In the genomic region with DNA sequence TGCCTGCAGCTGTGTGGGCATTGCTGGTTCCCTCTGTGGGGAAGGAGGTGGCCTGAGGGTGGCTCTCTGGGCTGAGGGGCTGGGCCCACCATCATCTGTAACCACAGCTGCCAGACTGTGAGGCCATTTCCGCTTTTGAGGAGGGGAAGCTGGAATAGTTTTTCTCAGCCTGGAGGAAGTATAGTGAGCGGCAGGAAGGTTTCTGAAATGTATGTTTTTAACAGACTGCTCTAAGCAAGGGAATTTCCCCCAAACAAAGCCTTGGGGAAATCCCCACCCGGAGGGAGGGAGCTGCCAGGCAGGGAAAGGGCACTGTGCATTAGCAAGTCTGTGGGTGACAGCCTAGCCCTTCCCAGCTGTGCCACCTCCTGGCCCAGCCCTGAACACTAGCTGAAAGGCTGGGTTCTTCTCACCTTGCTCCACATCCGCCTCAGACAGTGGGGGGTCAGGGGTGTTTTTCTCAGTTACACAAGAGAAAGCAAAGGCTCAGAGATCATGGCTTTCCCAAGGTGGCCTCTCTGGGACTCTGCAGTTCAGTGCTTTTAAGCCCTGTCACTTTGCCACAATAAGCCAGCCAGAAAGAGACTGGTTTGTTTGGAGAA, we compare ENCODE assay signal across 8 mouse cellular contexts. TPM values are rescaled to one million over a fixed set of nuclear protein-coding genes. Genes with fewer than 3 reads are reported as not detected.
DNase-seq lines count a peak whose midpoint lies in the region; TF ChIP-seq lines count a peak whose summit lies in the region.

No protein-coding gene starts in this region.

- TF ChIP-seq POLR2A in bone marrow macrophage, adult 2 months (IDR thresholded peaks at IDR 0.05; ENCODE audit: borderline replicate concordance, low read depth, low read length), result no peak
- TF ChIP-seq POLR2A in heart, adult 2 months (IDR thresholded peaks at IDR 0.05; ENCODE audit: insufficient read depth, low read depth, low read length), result no peak

- WGBS in heart, adult 2 months, result 3% methylated on average over 4 of the region's 4 CpGs

- no peak for TF ChIP-seq CTCF in bone marrow macrophage, adult 2 months (IDR thresholded peaks at IDR 0.05; ENCODE audit: low read depth, low read length)
- TF ChIP-seq CTCF in heart, adult 2 months (IDR thresholded peaks at IDR 0.05), result peak; percentile 33; the same call in 1 of the 2 replicates

- H3K9ac ChIP-seq in heart, adult 2 months (ENCODE audit: low read depth, low read length), result peak overlapping the region; percentile 5

- peaks cover 11% of the 10 kb centered on the region for H3K36me3 ChIP-seq in heart, adult 2 months (ENCODE audit: control insufficient read depth, insufficient read depth, low read length)

- peak overlapping the region; percentile 98 for H3K27ac ChIP-seq in bone marrow macrophage, adult 2 months (ENCODE audit: insufficient read depth, low read depth, low read length)
- peak overlapping the region; percentile 91 for H3K27ac ChIP-seq in heart, adult 2 months

- intact Hi-C loops in heart, adult 2 months (cut with DNase I), result loop anchor here (2.0 kb wide), 1 partner anchor 34 kb away; no protein-coding TSS in a partner anchor

- H3K79me2 ChIP-seq in heart, adult 2 months (replicated peaks; ENCODE audit: control insufficient read depth, insufficient read depth, low read length), result peaks cover 2% of the 10 kb centered on the region; the same call in 1 of the 2 replicates

- H3K27me3 ChIP-seq in heart, adult 2 months (ENCODE audit: control insufficient read depth, insufficient read depth, low read length), result no peaks in the 10 kb centered on the region

- H3K4me1 ChIP-seq in bone marrow macrophage, adult 2 months (ENCODE audit: control insufficient read depth, insufficient read depth, low read length), result peaks cover 63% of the 10 kb centered on the region
- peaks cover 52% of the 10 kb centered on the region for H3K4me1 ChIP-seq in heart, adult 2 months (ENCODE audit: control insufficient read depth, insufficient read depth, low read length)

- no peak for TF ChIP-seq EP300 in heart, adult 2 months (IDR thresholded peaks at IDR 0.05; ENCODE audit: insufficient read depth, low read depth, low read length)

- peak overlapping the region; percentile 9 for H3K4me3 ChIP-seq in bone marrow macrophage, adult 2 months (ENCODE audit: insufficient read depth, low read length)
- H3K4me3 ChIP-seq in heart, adult 2 months, result peak overlapping the region; percentile 28

- DNase-seq in gastrocnemius, adult 18-20 months (ENCODE audit: low spot score), result peak; percentile 22
- DNase-seq in gastrocnemius, postnatal 10 days, result no peak
- peak; percentile 69 to 80 for DNase-seq in heart, adult 2 months
- DNase-seq in kidney, adult 9 months, result peak; percentile 40
- DNase-seq in lung, postnatal 14 days, result peak; percentile 54
- DNase-seq in spleen, adult 12 weeks (ENCODE audit: low spot score), result peak; percentile 56
- no peak for DNase-seq in urinary bladder, adult 2 months (ENCODE audit: low spot score)

RNA-seq across cellular contexts. Expression of gene C1qtnf9, which starts 31.2 kb away (rescaled TPM):
- total RNA-seq in gastrocnemius, adult 18-20 months (2021), result 10 to 100 TPM; 15.1 to 15.7 TPM
- total RNA-seq in gastrocnemius, postnatal 10 days (2021), result 10 to 100 TPM; 31.2 to 32.2 TPM
- polyA plus RNA-seq in bone marrow macrophage, adult 2 months (2012; ENCODE audit: insufficient read depth, insufficient read length, missing spikeins), result not detected in 2 replicates
- 10 to 100 TPM; 44.0 to 45.5 TPM for total RNA-seq in heart, adult 2 months (2021)
- 27.8 and 59.4 TPM in 2 replicates for polyA plus RNA-seq in heart, adult 2 months (2012; rRNA removed)
- 6.9 and 7.8 TPM in 2 replicates for polyA plus RNA-seq in urinary bladder, adult 2 months (2012; rRNA removed)

RNA-seq across cellular contexts. Expression of gene Mipep, which starts 47.7 kb away (rescaled TPM):
- total RNA-seq in gastrocnemius, adult 18-20 months (2021), result 10 to 100 TPM; 35.0 to 36.0 TPM
- 10 to 100 TPM; 24.5 to 26.4 TPM for total RNA-seq in gastrocnemius, postnatal 10 days (2021)
- polyA plus RNA-seq in bone marrow macrophage, adult 2 months (2012; ENCODE audit: insufficient read depth, insufficient read length, missing spikeins), result 6.9 and 8.0 TPM in 2 replicates
- total RNA-seq in heart, adult 2 months (2021), result 10 to 100 TPM; 61.6 to 71.8 TPM
- 26.0 and 38.4 TPM in 2 replicates for polyA plus RNA-seq in heart, adult 2 months (2012; rRNA removed)
- polyA plus RNA-seq in urinary bladder, adult 2 months (2012; rRNA removed), result 11.7 and 11.9 TPM in 2 replicates

Comparison
In these comparisons a context has a peak if more than half of its experiments do, and no peak if none do; other contexts are left out.
1. DNase-seq: peak in gastrocnemius, adult 18-20 months (single experiment), heart, adult 2 months (2 of 2), kidney, adult 9 months (single experiment), lung, postnatal 14 days (single experiment) and spleen, adult 12 weeks (single experiment); none in gastrocnemius, postnatal 10 days (single experiment) and urinary bladder, adult 2 months (single experiment).